Mouse (Mus musculus) left cerebral cortex, postnatal 10 days (tissue): Measurements from ENCODE around the gene Acly. TPM values are rescaled to one million over a fixed set of nuclear protein-coding genes. Genes with fewer than 3 reads are reported as not detected.

Experiments used
- DNase-seq, 2 experiments: peaks; one replicate each; pipeline ENCODE4 v3.0.0; 2021 to 2022; ENCODE audit warnings: low spot score in 2 of 2, mixed read lengths in 1 of 2; ENCODE audit errors: extremely low spot score in 1 of 2
- intact Hi-C: fragments of 180-260 bp; cut with DNase I; formaldehyde crosslinking; loops from one replicate; pipeline ENCODE4 v1.15.1; 2025
- total RNA-seq, 2 experiments: library from RNA; stranded (reverse); gene quantifications; 2 replicates each; pipeline ENCODE4 v1.2.3; 2021

Acly gene
- total RNA-seq, 2 experiments from 2014 or later = 138 to 151 TPM

GRCm38 (mm10) chr11:100472935-100473295 is 54.9 kb downstream of the Acly start:
- no peak for DNase-seq
- intact Hi-C loops = no loop called here

- peak; percentile 88 to 92 for DNase-seq
- intact Hi-C loops = no loop called here
Observed at GRCm38 (mm10) chr11:100472197-100472934, 55.4 kb downstream of the Acly start, which contains the start of gene Klhl11. Gene Klhl11, minus strand, starts transcription at chr11:100472741.

- DNase-seq = no peak
- intact Hi-C loops = no loop called here
Observed at GRCm38 (mm10) chr11:100471352-100472196, 56.2 kb downstream of the Acly start.

- DNase-seq = no peak
- intact Hi-C loops = no loop called here
Observed at GRCm38 (mm10) chr11:100465833-100466232, 62.0 kb downstream of the Acly start.

- no peak for DNase-seq
- intact Hi-C loops = no loop called here
Observed at GRCm38 (mm10) chr11:100465229-100465792, 62.5 kb downstream of the Acly start.

- DNase-seq = peak; percentile 29 to 34
- intact Hi-C loops = loop anchor here (2.0 kb wide), 1 partner anchor 38 kb away; no protein-coding TSS in a partner anchor
Observed at GRCm38 (mm10) chr11:100462699-100463098, 65.1 kb downstream of the Acly start.

GRCm38 (mm10) chr11:100457711-100458110 is 70.1 kb downstream of the Acly start:
- intact Hi-C loops = no loop called here
- no peak for DNase-seq

GRCm38 (mm10) chr11:100457247-100457646 is 70.6 kb downstream of the Acly start:
- intact Hi-C loops = no loop called here
- no peak for DNase-seq

- intact Hi-C loops = no loop called here
- DNase-seq = no peak
Observed at GRCm38 (mm10) chr11:100442625-100443024, 85.2 kb downstream of the Acly start.

GRCm38 (mm10) chr11:100441797-100442196 is 86.0 kb downstream of the Acly start, which contains the start of the genes Nt5c3b and Klhl10:
Gene Nt5c3b, minus strand, starts transcription at chr11:100441808.
Gene Klhl10, plus strand, starts transcription at chr11:100441917.
- intact Hi-C loops = no loop called here
- no peak for DNase-seq

GRCm38 (mm10) chr11:100440691-100441522 is 86.9 kb downstream of the Acly start:
- DNase-seq = peak; percentile 79 to 92
- intact Hi-C loops = no loop called here

- no peak for DNase-seq
- intact Hi-C loops = no loop called here
Observed at GRCm38 (mm10) chr11:100437901-100438300, 89.9 kb downstream of the Acly start.

GRCm38 (mm10) chr11:100435678-100436246 is 92.0 kb downstream of the Acly start:
- intact Hi-C loops = no loop called here
- no peak for DNase-seq

GRCm38 (mm10) chr11:100432002-100432401 is 95.8 kb downstream of the Acly start:
- intact Hi-C loops = no loop called here
- no peak for DNase-seq

- intact Hi-C loops = no loop called here
- DNase-seq = no peak
Observed at GRCm38 (mm10) chr11:100430052-100430451, 97.7 kb downstream of the Acly start.

GRCm38 (mm10) chr11:100428612-100429199 is 99.1 kb downstream of the Acly start:
- peak; percentile 43 to 56 for DNase-seq
- intact Hi-C loops = no loop called here

- no peak for DNase-seq
- intact Hi-C loops = no loop called here
Observed at GRCm38 (mm10) chr11:100426820-100427219, 101.0 kb downstream of the Acly start.
